Mouse (Mus musculus) adrenal gland, postnatal 25 days (tissue): ENCODE measurements around the gene Klhdc2. TPM values are rescaled to one million over a fixed set of nuclear protein-coding genes. Genes with fewer than 3 reads are reported as not detected.

Experiments
- DNase-seq: peaks from one replicate; pipeline ENCODE4 v3.0.0; 2021; ENCODE audit warnings: mixed read lengths
- long read RNA-seq: library from polyadenylated mRNA; stranded (forward); transcript quantifications from one replicate; pipeline ENCODE4 v2.0.0, GENCODE M21; 2021
- total RNA-seq: library from RNA; stranded (reverse); gene quantifications from 2 replicates; pipeline ENCODE4 v1.2.3, GENCODE M21; 2021

Gene Klhdc2
- 54.6 and 65.0 TPM in 2 replicates for total RNA-seq
- long read RNA-seq, transcript Klhdc2-201 (13 exons, 1,905 nt), result major isoform, 202 of 216 reads
- long read RNA-seq, partial matches to known transcripts, result 3 of 216 reads
- long read RNA-seq, other reads (novel, unspliced or antisense), result 10 of 216 reads

GRCm38 (mm10) chr12:69296511-69297410 is at the start of gene Klhdc2:
Gene Klhdc2, plus strand, starts transcription at chr12:69296681.
- peak; percentile 86 for DNase-seq

GRCm38 (mm10) chr12:69249766-69250165 is 46.7 kb upstream of the Klhdc2 start:
- DNase-seq, result no peak

GRCm38 (mm10) chr12:69250756-69251155 is 45.7 kb upstream of the Klhdc2 start:
- no peak for DNase-seq

- no peak for DNase-seq
Observed at GRCm38 (mm10) chr12:69253806-69254205, 42.7 kb upstream of the Klhdc2 start.

GRCm38 (mm10) chr12:69257836-69258235 is 38.6 kb upstream of the Klhdc2 start:
- DNase-seq, result no peak

GRCm38 (mm10) chr12:69262251-69262650 is 34.2 kb upstream of the Klhdc2 start:
- no peak for DNase-seq

- no peak for DNase-seq
Observed at GRCm38 (mm10) chr12:69265031-69265430, 31.4 kb upstream of the Klhdc2 start.

GRCm38 (mm10) chr12:69267956-69268632 is 28.4 kb upstream of the Klhdc2 start:
- no peak for DNase-seq

GRCm38 (mm10) chr12:69268956-69269355 is 27.5 kb upstream of the Klhdc2 start:
- DNase-seq, result no peak

GRCm38 (mm10) chr12:69279931-69280469 is 16.5 kb upstream of the Klhdc2 start:
- no peak for DNase-seq

- no peak for DNase-seq
Observed at GRCm38 (mm10) chr12:69280915-69281314, 15.6 kb upstream of the Klhdc2 start.

- no peak for DNase-seq
Observed at GRCm38 (mm10) chr12:69283146-69283545, 13.3 kb upstream of the Klhdc2 start.

- no peak for DNase-seq
Observed at GRCm38 (mm10) chr12:69287535-69287934, 8.9 kb upstream of the Klhdc2 start.

- DNase-seq, result no peak
Observed at GRCm38 (mm10) chr12:69288699-69289098, 7.8 kb upstream of the Klhdc2 start.

- DNase-seq, result no peak
Observed at GRCm38 (mm10) chr12:69292401-69292800, 4.1 kb upstream of the Klhdc2 start.

GRCm38 (mm10) chr12:69293815-69294214 is 2.7 kb upstream of the Klhdc2 start:
- DNase-seq, result no peak

GRCm38 (mm10) chr12:69294936-69295335 is 1.5 kb upstream of the Klhdc2 start:
- no peak for DNase-seq

GRCm38 (mm10) chr12:69295651-69296050 is 830 bp upstream of the Klhdc2 start:
- no peak for DNase-seq

- no peak for DNase-seq
Observed at GRCm38 (mm10) chr12:69297411-69298150, 1.1 kb downstream of the Klhdc2 start.

- DNase-seq, result no peak
Observed at GRCm38 (mm10) chr12:69298281-69298680, 1.8 kb downstream of the Klhdc2 start.

- DNase-seq, result peak; percentile 57
Observed at GRCm38 (mm10) chr12:69299231-69299630, 2.8 kb downstream of the Klhdc2 start.

GRCm38 (mm10) chr12:69299831-69300230 is 3.4 kb downstream of the Klhdc2 start:
- no peak for DNase-seq
